Mouse (Mus musculus) intestine, postnatal 0 days (tissue): Measurements from ENCODE around the gene Epm2aip1. TPM values are rescaled to one million over a fixed set of nuclear protein-coding genes. Genes with fewer than 3 reads are reported as not detected.
A peak's percentile ranks its signal among the peaks of the same experiment; 100 is the strongest.

ENCODE experiments used
- ATAC-seq: fragments of 200-750 bp; cut with Nextera tagmentation; 2 replicates; pipeline ENCODE4 v1.8.0; 2017; ENCODE audit warnings: mild to moderate bottlenecking, moderate TSS enrichment, moderate library complexity
- H3K27ac ChIP-seq: fragments of 300-500 bp; sonication (generic); 2 replicates; pipeline ENCODE4 v1.5.1; 2014; ENCODE audit warnings: mild to moderate bottlenecking, low read depth, low read length, moderate library complexity
- H3K27me3 ChIP-seq: fragments of 300-500 bp; sonication (generic); replicated peaks from 2 replicates; pipeline ENCODE4 v1.6.1; 2014; ENCODE audit warnings: low read length, mixed read lengths; ENCODE audit not compliant: control insufficient read depth, insufficient read depth
- H3K36me3 ChIP-seq: fragments of 300-500 bp; sonication (generic); 2 replicates; pipeline ENCODE4 v1.6.1; 2014; ENCODE audit warnings: mild to moderate bottlenecking, moderate library complexity; ENCODE audit not compliant: control insufficient read depth, insufficient read depth
- H3K4me1 ChIP-seq: fragments of 300-500 bp; sonication (generic); replicated peaks from 2 replicates; pipeline ENCODE4 v1.6.1; 2014; ENCODE audit warnings: antibody characterized with exemption, low read length, mixed read lengths; ENCODE audit not compliant: control insufficient read depth, insufficient read depth
- H3K4me2 ChIP-seq: fragments of 300-500 bp; sonication (generic); replicated peaks from 2 replicates; pipeline ENCODE4 v1.6.1; 2014; ENCODE audit warnings: low read depth, mild to moderate bottlenecking, moderate library complexity
- H3K4me3 ChIP-seq: fragments of 300-500 bp; sonication (generic); 2 replicates; pipeline ENCODE4 v1.5.1; 2014; ENCODE audit warnings: low read depth, low read length
- H3K9ac ChIP-seq: fragments of 300-500 bp; sonication (generic); 2 replicates; pipeline ENCODE4 v1.6.1; 2014; ENCODE audit warnings: mild to moderate bottlenecking, low read depth, low read length
- H3K9me3 ChIP-seq: fragments of 300-500 bp; sonication (generic); 2 replicates; pipeline ENCODE4 v1.6.1; 2016; ENCODE audit warnings: mixed run types; ENCODE audit not compliant: control insufficient read depth
- CTCF ChIP-seq: sonication (generic); IDR thresholded peaks from 2 replicates; pipeline ENCODE4 v1.5.1; 2016; ENCODE audit warnings: low read depth, mild to moderate bottlenecking, control low read depth, antibody characterized with exemption, moderate library complexity
- WGBS: fragments of 180-500 bp; shearing (Covaris S2); extraction: QIAGEN DNeasy Blood & Tissue Kit; methylation state at CpG from one replicate; pipeline ENCODE4 v1.1.7; 2014; 5-methylcytosine and 5-hydroxymethylcytosine counted together
- polyA plus RNA-seq: library from polyadenylated mRNA; unstranded; fragments of >200 nt; fragmentation: Nextera tagmentation; extraction: Ambion mirVana; gene quantifications from 2 replicates; pipeline ENCODE4 v1.2.1, GENCODE M21; 2015

Epm2aip1 gene
- polyA plus RNA-seq: 8.0 TPM in 2 replicates

GRCm38 (mm10) chr9:111271434-111272160 lies at the start of gene Epm2aip1, which contains the start of gene Mlh1:
Gene Epm2aip1 (plus strand): TSS chr9:111271929.
Gene Mlh1 (minus strand): TSS chr9:111271791.
- Histone ChIP-seq H3K9me3 (no peaks in the 10 kb centered on the region), H3K27ac (peak within 1 kb of the TSS; percentile 96), H3K36me3 (peaks cover 17% of the 10 kb centered on the region), H3K4me1 (0 out of 2 replicates have a peak, but pooled peaks cover 9% of the 10 kb centered on the region), H3K27me3 (no peaks in the 10 kb centered on the region), H3K4me3 (peak within 1 kb of the TSS; percentile 87), H3K4me2 (peak within 1 kb of the TSS; percentile 84), H3K9ac (peak within 1 kb of the TSS; percentile 92)
- peak; percentile 22 for TF ChIP-seq CTCF
- under 1% methylated on average over 64 of the region's 64 CpGs for WGBS
- peak; percentile 98 for ATAC-seq

GRCm38 (mm10) chr9:111223406-111223805 lies 48.3 kb upstream of the Epm2aip1 start:
- Histone ChIP-seq H3K36me3 (peaks cover 88% of the 10 kb centered on the region), H3K9me3 (no peaks in the 10 kb centered on the region), H3K9ac (no peak overlapping the region), H3K27me3 (no peaks in the 10 kb centered on the region), H3K4me1 (no peaks in the 10 kb centered on the region), H3K4me3 (no peak overlapping the region), H3K27ac (no peak overlapping the region), H3K4me2 (no peak overlapping the region)
- no peak for TF ChIP-seq CTCF
- WGBS: 94% methylated on average over 5 of the region's 5 CpGs
- no peak for ATAC-seq

GRCm38 (mm10) chr9:111228446-111228845 lies 43.3 kb upstream of the Epm2aip1 start:
- Histone ChIP-seq H3K4me2 (no peak overlapping the region), H3K4me1 (no peaks in the 10 kb centered on the region), H3K9me3 (no peaks in the 10 kb centered on the region), H3K36me3 (peaks cover 77% of the 10 kb centered on the region), H3K4me3 (no peak overlapping the region), H3K27me3 (no peaks in the 10 kb centered on the region), H3K27ac (no peak overlapping the region), H3K9ac (no peak overlapping the region)
- no peak for TF ChIP-seq CTCF
- WGBS: 72% methylated on average over 5 of the region's 5 CpGs
- ATAC-seq: peak; percentile 43; the same call in 1 of the 2 replicates

- Histone ChIP-seq H3K27me3 (no peaks in the 10 kb centered on the region), H3K4me2 (no peak overlapping the region), H3K27ac (no peak overlapping the region), H3K36me3 (peaks cover 78% of the 10 kb centered on the region), H3K4me3 (no peak overlapping the region), H3K9ac (no peak overlapping the region), H3K9me3 (no peaks in the 10 kb centered on the region), H3K4me1 (no peaks in the 10 kb centered on the region)
- ATAC-seq: no peak
- 90% methylated on average over 9 of the region's 9 CpGs for WGBS
- peak; percentile 53 for TF ChIP-seq CTCF
These were observed 37.0 kb upstream of the Epm2aip1 start for GRCm38 (mm10) chr9:111234701-111235100.

- Histone ChIP-seq H3K27me3 (no peaks in the 10 kb centered on the region), H3K4me2 (no peak overlapping the region), H3K36me3 (peaks cover 88% of the 10 kb centered on the region), H3K9ac (no peak overlapping the region), H3K27ac (no peak overlapping the region), H3K4me1 (no peaks in the 10 kb centered on the region), H3K4me3 (no peak overlapping the region), H3K9me3 (no peaks in the 10 kb centered on the region)
- no peak for ATAC-seq
- no peak for TF ChIP-seq CTCF
These were observed 34.0 kb upstream of the Epm2aip1 start for GRCm38 (mm10) chr9:111237726-111238125.

- WGBS: 86% methylated on average over 4 of the region's 4 CpGs
- Histone ChIP-seq H3K9ac (no peak overlapping the region), H3K4me3 (no peak overlapping the region), H3K27me3 (no peaks in the 10 kb centered on the region), H3K9me3 (no peaks in the 10 kb centered on the region), H3K36me3 (peaks cover 92% of the 10 kb centered on the region), H3K4me1 (no peaks in the 10 kb centered on the region), H3K4me2 (no peak overlapping the region), H3K27ac (no peak overlapping the region)
- TF ChIP-seq CTCF: no peak
- ATAC-seq: no peak
These were observed 31.9 kb upstream of the Epm2aip1 start for GRCm38 (mm10) chr9:111239821-111240220.
